Mouse (Mus musculus): ENCODE measurements around the gene Cdk1. TPM values are rescaled to one million over a fixed set of nuclear protein-coding genes. Genes with fewer than 3 reads are reported as not detected.
"Not testable (repeated sequence)": the region's sequence is repeated elsewhere in the genome, so short reads cannot be mapped to it uniquely, and the experiment has no call there.

The Cdk1 gene
- total RNA-seq (2021): 10 to 100 TPM; 10.4 to 16.0 TPM
- long read RNA-seq, experiment 1, full-length matches to known transcripts: 19 of 22 reads
- long read RNA-seq, experiment 1, partial matches to known transcripts: 1 of 22 reads
- long read RNA-seq, experiment 1, other reads (novel, unspliced or antisense): 2 of 22 reads
- long read RNA-seq, experiment 2, full-length matches to known transcripts: 10 of 12 reads
- long read RNA-seq, experiment 2, partial matches to known transcripts: 1 of 12 reads
- long read RNA-seq, experiment 2, other reads (novel, unspliced or antisense): 1 of 12 reads

DNA sequence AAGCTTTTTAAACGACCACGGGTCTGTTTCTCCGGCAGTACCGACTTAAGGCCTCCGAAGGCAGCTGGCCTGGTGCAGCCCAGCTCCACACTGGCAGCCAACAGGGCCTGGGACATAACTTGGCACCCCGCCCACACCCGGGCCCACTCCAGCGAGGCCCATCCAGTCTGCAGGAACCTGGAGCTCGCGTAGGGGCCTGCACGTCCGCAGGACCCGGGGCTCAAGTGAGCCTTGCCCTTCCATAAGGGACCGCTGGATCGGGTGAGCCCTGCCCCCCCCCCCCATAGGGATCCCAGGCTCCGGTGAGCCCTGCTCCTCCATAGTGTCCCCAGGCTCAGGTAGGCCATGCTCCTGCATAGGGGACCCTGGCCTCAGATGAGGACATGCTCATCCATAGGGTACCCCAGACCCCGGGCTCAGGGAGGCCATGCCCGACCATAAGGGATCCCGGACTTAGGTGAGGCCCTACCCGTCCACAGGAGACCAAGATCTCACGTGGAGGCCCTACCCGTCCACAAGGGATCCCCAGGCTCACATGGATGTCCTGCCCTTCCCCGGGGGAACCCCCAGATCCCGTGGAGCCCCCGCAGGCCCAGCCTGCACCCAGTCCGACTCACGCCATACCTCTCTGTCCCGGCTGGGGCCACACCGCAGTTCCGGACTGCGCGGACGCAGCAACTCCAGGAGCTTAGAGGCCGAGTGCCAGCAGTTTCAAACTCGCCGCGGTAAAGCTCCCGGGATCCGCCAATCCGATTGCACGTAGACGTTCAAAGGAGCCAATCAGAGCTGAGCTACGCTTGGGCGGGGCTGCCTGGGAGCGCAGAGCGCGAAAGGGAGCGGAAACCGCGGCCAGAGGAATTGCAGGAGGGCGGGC lies at the start of gene Cdk1:
Gene Cdk1 (minus strand): TSS at position 727 of the 874 bp plus-strand sequence.
- peak; percentile 95 to 98 for DNase-seq
- intact Hi-C loops (cut with DNase I): no loop called here

DNA sequence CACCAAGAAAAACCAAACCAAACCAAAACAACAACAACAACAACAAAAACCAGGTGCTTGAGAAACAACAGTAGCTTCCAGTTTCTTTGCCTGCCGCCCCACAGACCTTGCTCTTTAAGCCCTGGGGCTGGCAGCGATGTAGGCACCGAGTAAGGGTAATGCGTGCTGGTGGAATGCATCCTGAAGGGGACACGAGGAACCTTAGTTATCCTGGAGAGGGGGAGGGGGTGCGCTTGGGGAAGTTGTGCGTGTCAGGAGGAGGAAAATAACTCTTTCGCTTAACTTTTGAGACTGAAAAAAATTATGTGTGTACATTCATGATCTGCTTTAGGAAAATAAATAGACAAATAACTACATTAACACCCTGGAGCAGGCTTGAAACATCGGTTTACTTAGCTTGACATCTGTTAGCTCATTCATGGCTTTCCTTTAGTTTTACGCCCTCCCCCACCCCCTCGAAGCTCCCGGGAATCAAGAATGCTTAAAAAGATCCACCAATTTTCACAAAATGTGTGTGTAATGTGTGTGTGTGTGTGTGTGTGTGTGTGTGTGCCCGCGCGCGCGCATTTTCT lies 47.2 kb upstream of the Cdk1 start:
- DNase-seq: no peak
- intact Hi-C loops (cut with DNase I): no loop called here

DNA sequence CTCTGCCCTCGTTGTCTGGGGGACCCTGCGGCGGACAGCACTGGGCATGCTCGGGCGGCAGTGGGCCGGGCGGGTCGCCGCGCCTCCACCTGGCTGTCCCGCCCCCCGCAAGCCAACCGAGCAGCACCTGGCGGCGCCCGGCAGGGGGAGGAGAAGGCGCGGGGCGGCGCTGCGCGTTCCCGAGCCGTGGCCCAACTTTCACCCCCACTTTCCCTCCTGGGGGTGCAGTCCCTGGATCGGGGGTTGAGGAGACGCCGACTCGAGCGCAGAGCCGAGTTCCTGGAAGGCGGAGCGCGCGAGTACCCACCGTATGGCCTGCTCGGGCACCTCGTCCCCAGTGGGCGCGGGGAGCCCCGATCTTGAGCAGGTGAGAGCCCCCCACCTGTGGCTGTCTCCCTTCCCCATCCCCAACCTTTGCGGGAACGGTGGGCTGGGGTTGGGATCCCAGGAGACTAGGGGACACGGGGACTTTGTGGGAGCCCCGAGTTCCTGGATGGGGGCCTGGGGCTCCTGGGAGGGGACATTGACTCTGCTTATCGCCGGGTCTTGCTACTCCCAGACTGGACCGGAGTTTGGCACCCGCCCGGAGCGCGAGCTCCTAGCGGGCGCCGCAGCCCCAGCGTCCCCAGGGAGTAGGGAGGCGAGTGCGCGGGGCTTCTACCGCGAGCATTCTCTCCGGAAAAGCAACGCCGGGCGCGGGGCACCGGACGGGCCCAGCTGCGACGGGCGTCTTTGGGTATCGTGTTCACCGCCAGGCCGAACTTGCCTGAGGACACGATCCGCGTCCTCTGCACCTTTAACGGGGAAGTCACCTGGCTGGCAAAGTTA lies 46.2 kb upstream of the Cdk1 start, which contains the start of gene Ank3:
Gene Ank3 (plus strand): TSS at position 11 of the 828 bp plus-strand sequence.
- peak; percentile 25 to 28 for DNase-seq

DNA sequence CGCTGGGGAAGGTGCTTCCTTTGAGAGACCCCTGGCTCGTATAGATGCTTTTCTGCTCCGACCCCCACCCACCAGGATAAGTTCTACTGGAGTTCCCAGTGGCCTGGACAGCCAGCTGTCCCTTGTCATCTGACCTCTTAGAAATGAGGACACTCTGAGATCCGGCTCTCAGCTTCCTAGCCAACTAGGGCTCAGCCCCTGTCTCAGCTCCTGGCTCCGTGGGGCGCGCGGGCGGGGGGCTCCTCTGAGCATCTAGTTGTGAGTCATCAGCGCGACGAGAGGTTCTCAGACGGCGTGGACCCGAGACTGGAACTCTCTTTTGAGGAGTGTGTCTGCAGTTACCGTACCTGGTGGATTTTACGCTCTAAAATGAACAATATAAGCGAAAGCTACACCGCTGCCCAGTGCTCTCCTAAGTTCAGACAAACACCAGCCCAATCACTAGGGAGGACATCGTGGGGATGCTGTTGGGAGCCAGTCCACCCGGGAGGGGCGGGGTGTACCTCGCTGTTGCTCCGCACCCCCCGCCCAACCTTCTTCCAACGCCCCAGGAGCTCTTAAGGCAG lies 45.5 kb upstream of the Cdk1 start:
- peak; percentile 23 to 42 for DNase-seq
- intact Hi-C loops (cut with DNase I): no loop called here

More for the DNA sequence above, 46.2 kb upstream of the Cdk1 start, which contains the start of gene Ank3:
- intact Hi-C loops (cut with DNase I): no loop called here

DNA sequence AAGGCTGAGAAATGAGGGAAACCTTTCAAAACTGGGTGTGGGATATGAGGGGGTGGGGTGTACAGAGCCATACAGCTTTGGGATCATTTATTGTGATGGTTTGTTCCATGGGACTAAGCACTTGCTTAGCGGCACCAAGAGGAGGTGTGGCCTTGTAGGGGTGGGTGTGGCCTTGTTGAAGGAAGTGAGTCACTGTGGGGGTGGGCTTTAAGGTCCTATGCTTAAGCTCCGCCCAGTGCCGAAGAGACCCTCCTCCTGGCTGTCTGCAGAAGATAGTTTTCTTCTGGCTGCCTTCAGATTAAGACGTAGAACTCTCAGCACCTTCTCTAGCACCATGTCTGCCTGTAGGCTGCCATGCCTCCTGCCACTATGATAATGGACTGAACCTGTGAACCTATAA lies 36.8 kb upstream of the Cdk1 start:
- intact Hi-C loops (cut with DNase I): no loop called here
- no peak for DNase-seq

DNA sequence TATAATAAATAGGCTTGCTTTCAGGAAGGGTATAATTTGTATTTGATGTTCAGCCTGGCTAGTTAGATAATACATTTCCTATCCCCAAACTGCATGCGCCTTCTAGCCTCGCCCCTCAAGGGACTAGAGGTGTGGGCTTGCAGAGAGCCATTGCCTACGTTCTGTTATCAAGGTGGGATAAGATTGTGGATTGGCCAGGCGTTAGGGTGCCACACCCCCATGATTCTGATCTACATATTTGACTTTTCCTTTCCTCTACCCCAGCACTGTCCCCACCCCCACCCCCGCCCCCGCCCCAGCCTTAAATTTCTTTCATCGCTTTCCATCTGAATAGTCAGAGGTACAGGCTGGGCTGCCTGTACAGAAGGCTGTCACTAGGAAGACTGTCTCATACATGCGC lies 34.0 kb upstream of the Cdk1 start:
- intact Hi-C loops (cut with DNase I): no loop called here
- no peak for DNase-seq

DNA sequence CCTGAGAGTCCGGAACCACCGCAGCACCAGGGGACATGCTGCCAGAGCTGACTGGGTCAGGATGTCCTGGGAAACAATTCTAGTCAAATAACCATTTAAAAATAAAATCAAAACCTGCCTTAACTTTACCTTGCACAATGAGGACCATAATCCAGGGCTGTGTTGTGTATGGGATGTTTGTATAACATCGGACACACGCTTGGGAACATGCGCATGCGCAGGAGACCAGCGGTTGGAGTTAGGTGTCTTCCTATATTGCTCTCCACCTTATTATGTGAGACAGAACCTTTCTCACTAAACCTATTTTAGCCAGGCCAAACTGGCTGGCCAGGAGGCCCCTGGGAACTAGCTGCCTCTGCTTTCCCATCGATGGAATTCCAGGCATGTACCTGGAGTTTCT lies 32.4 kb upstream of the Cdk1 start:
- no peak for DNase-seq
- intact Hi-C loops (cut with DNase I): no loop called here

DNA sequence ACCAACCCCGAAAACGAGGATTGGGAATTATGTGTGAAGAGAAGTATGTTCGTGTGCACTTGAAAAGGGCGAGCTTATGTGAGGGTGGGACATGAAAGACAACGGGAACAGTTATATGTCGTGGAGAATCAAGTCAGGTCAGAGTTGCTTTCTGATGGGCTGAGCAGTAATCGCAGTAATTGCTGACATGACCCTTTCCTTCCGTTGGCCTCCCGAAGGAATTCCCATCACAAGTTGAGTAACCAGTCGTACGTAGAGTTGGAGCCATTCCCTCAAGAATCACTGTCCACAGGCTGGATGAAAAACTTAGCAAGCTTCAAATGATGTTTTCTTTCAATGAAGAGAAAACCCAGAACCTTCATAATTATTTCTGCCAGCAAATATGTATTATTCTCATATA lies 31.9 kb upstream of the Cdk1 start:
- intact Hi-C loops (cut with DNase I): no loop called here
- no peak for DNase-seq

DNA sequence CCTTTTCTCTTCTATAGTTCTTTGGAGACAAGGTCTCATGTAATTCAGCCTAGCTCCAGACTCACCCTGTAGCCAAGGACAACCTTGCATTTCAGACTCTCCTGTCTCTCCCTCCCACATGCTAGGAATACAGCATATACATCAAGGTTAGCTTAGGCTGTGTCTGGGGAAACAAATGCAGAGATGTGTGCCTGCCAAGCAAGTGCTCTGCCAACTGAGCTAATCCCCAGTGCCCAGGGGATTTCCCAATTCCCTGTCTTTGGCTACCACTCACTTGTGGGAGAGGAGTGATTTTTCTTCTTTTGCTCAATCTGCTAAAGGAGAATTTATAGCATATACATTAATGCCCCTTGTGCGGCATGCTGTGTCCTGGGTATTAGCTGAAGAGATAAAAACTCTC lies 30.4 kb upstream of the Cdk1 start:
- intact Hi-C loops (cut with DNase I): no loop called here
- DNase-seq: no peak

DNA sequence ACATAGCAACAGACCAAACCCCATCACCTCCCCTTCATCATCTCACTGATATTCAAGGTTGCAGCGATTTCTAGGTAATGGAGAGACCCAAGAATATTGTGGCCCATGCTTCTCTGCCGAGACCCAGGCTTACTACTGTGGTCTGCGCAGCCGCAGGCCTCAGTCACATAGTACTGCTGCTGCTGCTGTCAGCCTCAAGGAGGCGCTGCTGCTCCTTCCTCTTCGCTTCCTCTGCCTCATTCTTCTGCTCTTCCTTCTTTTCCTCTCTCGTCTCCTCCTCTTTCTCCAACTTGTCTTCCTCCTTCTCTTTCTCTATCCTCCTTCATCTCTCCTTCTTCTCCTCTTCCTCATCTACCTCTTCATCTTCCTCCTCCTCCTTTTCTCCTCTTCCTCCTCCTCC lies 22.4 kb upstream of the Cdk1 start:
- no peak for DNase-seq
- intact Hi-C loops (cut with DNase I): no loop called here

DNA sequence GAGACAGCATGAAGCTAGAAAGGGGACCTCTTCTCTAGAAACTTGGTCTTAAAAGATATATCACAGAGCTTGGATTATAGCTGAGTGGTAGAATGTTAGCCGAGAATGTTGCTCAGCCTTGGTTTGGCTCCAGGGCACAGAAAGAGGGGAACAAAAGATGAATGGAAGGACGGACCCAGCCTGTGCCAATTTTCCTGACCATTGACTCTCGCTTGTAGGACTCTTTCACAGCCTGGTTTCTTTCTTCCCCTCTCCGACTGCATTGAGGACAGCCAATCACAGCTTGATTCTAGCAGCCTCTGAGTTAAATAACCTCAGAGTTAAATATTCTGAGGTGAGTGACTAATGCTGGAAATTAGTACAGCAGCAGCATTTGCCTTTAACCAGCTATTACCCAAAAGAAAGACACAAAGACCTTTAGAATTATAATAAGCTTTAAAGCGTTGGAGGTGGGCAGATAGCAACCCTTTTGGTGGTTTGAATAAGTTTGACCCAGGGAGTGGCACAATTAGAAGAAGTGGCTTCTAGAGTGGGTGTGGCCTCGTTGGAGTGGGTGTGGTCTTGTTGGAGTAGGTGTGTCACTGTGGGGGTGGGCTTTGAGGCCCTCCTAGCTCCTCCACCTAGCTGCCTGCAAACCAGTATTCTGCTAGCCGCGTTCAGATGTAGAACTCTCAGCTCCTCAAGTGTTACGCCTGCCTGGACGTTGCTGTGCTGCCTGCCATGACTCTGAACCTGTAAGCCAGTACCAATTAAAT lies 21.2 kb upstream of the Cdk1 start:
- DNase-seq: no peak
- intact Hi-C loops (cut with DNase I): loop anchor here (5.0 kb wide), 1 partner anchor 283 kb away; no protein-coding TSS in a partner anchor

DNA sequence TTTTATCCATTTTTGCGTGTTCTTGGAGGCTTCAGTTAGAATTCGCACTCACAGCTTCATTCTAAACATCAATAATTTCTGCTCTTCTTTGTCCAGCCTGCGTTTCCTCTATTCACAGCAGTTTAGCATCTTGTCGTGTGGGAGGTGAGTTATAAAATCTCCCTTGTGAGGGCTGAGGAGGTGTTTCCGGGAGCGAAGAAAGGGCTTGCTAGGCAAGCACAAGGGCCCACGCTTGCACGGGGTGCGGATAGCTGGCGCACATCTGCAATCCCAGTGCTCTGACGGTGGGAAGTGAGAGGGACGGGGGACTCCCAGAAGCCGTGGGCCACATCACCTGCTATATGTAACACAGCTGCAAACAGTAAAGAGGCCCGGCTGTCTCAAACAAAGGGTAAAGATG lies 19.3 kb upstream of the Cdk1 start:
- intact Hi-C loops (cut with DNase I): loop anchor here (5.0 kb wide), 1 partner anchor 285 kb away; no protein-coding TSS in a partner anchor
- no peak for DNase-seq

DNA sequence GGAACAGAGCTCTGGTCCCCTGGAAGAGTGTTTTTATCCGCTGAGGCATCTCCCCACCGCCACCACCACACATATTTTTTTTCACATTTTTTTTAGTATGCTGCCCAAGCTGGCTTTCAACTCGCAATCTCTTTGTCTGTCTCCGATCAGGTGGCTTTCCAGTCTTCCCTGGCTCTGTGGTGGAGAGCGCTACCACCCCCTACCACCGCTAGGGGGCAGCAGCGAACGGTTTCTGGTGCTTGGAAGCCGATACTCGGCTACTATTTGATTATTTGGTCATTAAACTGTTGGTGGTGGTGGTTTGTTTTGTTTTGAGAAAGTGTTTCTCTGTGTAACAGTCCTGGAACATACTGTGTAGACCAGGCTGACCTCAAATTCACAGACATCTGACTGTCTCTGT lies 18.7 kb upstream of the Cdk1 start:
- peak; percentile 32 to 56 for DNase-seq

DNA sequence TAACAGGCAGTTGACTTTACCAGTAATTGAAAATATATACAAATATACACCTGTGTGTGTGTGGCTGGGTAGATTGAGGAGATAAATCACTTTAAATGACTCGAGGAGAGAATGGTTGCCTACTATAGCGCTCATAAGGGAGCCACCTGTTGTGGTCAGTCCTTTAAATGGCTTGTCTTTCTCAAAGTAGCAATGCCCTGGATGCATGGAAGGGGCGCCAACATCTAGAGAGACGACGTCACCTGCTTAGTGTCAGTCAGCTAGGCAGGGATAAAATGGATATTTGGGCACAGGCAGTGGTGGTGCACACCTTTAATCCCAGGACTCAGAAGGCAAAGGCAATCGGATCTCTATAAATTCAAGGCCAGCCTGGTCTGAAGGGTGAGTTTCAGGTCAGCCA lies 16.6 kb upstream of the Cdk1 start:
- intact Hi-C loops (cut with DNase I): no loop called here
- no peak for DNase-seq

More for the DNA sequence above, 18.7 kb upstream of the Cdk1 start:
- intact Hi-C loops (cut with DNase I): loop anchor here (5.0 kb wide), 1 partner anchor 286 kb away; no protein-coding TSS in a partner anchor

DNA sequence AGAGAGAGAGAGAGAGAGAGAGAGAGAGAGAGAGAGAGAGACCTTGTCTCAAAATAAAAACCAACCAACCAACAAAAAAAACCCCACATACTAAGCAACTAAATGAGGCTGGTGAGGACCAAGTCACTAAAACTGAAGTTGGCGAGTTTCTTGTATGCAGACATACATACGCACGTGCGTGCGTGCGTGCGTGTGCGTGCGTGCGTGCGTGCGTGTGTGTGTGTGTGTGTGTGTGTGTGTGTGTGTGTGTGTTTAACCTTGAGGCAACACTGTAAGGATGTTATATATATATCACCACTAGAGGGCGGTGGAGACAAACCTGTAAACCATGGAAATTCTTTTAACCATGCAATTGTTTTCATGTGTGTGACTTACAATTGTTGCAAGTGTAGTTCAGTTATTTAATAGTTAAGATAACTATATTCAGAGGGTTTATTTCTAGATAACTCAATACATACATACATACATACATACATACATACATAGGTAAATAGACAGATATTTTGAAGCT lies 14.2 kb upstream of the Cdk1 start:
- intact Hi-C loops (cut with DNase I): no loop called here
- DNase-seq: no peak

DNA sequence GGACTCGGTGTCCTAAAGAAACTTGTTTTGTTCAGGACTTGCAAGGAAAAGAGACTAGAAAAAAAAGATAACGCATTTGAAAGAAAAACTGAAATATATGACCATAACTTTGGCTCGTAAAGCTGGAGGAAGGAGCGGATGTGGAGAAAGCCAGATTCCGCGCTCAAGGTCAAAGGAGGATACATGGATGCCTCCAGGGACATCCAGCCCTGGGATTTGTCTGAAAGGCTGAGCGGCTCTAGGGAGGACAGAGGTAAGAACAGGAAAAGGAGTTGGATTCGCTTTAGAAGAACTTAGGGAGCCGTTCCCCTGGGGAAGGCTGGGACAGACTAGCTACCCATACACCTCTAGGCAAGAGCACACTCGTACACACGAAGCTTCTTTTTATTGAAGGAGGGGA lies 13.5 kb upstream of the Cdk1 start:
- DNase-seq: peak; percentile 9 to 25
- intact Hi-C loops (cut with DNase I): no loop called here

DNA sequence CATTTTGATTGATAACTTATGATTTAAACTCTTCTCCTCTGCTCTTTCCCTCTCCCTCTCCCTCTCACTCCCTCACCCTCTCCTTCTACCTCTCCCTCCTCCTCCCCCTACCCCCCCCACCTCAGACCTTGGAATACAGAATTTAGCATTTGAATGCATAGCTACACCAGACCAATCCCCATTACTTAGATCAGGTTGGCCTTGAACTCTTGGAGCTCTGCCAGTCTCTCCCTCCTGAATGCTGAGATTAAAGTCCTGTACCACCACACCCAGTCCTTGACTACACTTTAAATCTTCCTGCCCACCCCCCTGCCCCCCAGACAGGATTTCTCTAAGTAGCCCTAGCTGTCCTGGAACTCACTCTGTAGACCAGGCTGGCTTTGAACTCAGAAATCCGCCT lies 6.9 kb upstream of the Cdk1 start:
- no peak for DNase-seq
- intact Hi-C loops (cut with DNase I): no loop called here

DNA sequence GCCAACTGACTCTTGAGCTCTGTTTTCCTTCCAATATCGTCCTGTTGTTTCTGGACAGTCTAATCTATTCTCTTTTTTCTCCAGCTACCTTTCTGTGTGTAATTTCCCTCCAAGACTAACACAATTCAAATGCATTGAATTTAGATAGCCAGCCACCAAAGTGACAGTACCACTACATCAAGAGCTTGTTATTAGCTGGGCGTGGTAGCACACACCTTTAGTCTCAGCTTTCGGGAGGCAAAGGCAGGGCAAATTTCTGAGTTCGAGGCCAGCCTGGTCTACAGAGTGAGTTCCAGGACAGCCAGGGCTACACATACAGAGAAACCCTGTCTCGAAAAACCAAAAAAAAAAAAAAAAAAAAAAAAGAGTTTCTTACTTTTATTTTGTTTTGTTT lies 345 bp upstream of the Cdk1 start:
- intact Hi-C loops (cut with DNase I): not testable (repeated sequence)

DNA sequence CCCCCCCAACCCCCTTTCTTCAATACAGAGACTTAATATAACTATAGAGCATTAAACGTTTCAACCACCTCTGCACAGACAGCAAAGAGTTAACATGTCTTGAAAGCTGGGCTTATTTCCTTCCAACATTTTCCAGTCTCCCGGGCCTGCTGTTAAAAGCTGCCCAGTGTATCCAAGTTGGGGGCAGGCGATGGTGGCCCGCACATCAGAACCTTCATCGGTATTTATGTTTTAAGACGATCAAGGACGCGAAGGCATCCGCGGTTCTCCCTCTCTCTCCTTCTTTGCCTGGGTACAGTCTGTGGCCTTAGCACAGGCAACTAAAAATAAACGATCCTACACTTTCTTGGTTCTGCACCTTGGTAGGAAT lies 911 bp downstream of the Cdk1 start:
- intact Hi-C loops (cut with DNase I): no loop called here
- DNase-seq: peak in 1 of 2 experiments; percentile 4

More for the DNA sequence above, 345 bp upstream of the Cdk1 start:
- not testable (repeated sequence) for DNase-seq

Measured in heart, postnatal 14 days (tissue).